Mouse (Mus musculus) MEL (cell line): Measurements from ENCODE around the gene Polr3gl. TPM values are rescaled to one million over a fixed set of nuclear protein-coding genes. Genes with fewer than 3 reads are reported as not detected.

ENCODE experiments used
- DNase-seq: peaks from one replicate; pipeline ENCODE4 v3.0.0; 2011; ENCODE audit warnings: low read depth, low spot score
- H3K27ac ChIP-seq: 2 replicates; pipeline ENCODE4 v1.5.1; 2012; ENCODE audit warnings: low read depth, mild to moderate bottlenecking, control low read depth, low read length, moderate library complexity; ENCODE audit not compliant: control insufficient read depth
- H3K27me3 ChIP-seq, 2 experiments: fragments of 150-350 bp in 1 of 2; sonication (generic) in 1 of 2; 2 replicates each; pipeline ENCODE4 v1.6.1; 2012; ENCODE audit warnings: low read length in 2 of 2, mild to moderate bottlenecking in 2 of 2, improper control_type of control experiment in 1 of 2, moderate library complexity in 1 of 2; ENCODE audit not compliant: insufficient read depth in 2 of 2, control insufficient read depth in 1 of 2
- H3K36me3 ChIP-seq, 2 experiments: 2 replicates each; pipeline ENCODE4 v1.6.1; 2012 to 2014; ENCODE audit warnings: low read length in 2 of 2, improper control_type of control experiment in 1 of 2, inconsistent platforms in 1 of 2, mild to moderate bottlenecking in 1 of 2; ENCODE audit not compliant: insufficient read depth in 2 of 2, control insufficient read depth in 1 of 2
- H3K4me1 ChIP-seq, 2 experiments: fragments of 150-350 bp in 1 of 2; sonication (generic) in 1 of 2; 2 replicates each; pipeline ENCODE4 v1.6.1; 2012; ENCODE audit warnings: low read length in 2 of 2, improper control_type of control experiment in 1 of 2, mild to moderate bottlenecking in 1 of 2; ENCODE audit not compliant: insufficient read depth in 2 of 2, control insufficient read depth in 1 of 2
- H3K4me3 ChIP-seq, 2 experiments: fragments of 150-350 bp in 1 of 2; sonication (generic) in 1 of 2; 2 replicates each; pipeline ENCODE4 v1.5.1; 2012; ENCODE audit warnings: low read depth in 2 of 2, low read length in 2 of 2, mild to moderate bottlenecking in 2 of 2, moderate library complexity in 2 of 2, control low read depth in 1 of 2, improper control_type of control experiment in 1 of 2; ENCODE audit not compliant: control insufficient read depth in 1 of 2, insufficient read depth in 1 of 2
- H3K79me2 ChIP-seq: 2 replicates; pipeline ENCODE4 v1.6.1; 2012; ENCODE audit warnings: mild to moderate bottlenecking, low read length, moderate library complexity; ENCODE audit not compliant: control insufficient read depth, poor library complexity, insufficient read depth
- H3K9ac ChIP-seq: 2 replicates; pipeline ENCODE4 v1.6.1; 2012; ENCODE audit warnings: low read depth, mild to moderate bottlenecking, control low read depth, low read length, moderate library complexity; ENCODE audit not compliant: control insufficient read depth, poor library complexity, severe bottlenecking
- H3K9me3 ChIP-seq: fragments of 150-350 bp; sonication (generic); replicated peaks from 2 replicates; pipeline ENCODE4 v1.6.1; 2012; ENCODE audit warnings: mild to moderate bottlenecking, low read length, improper control_type of control experiment, moderate library complexity; ENCODE audit not compliant: insufficient read depth
- BHLHE40 ChIP-seq: IDR thresholded peaks from 2 replicates; pipeline ENCODE4 v1.6.1; 2012; ENCODE audit warnings: low read depth, mild to moderate bottlenecking, inconsistent platforms, low read length, improper control_type of control experiment, borderline replicate concordance
- CHD1 ChIP-seq: IDR thresholded peaks from 2 replicates; pipeline ENCODE4 v1.6.1; 2012; ENCODE audit warnings: low read depth, mild to moderate bottlenecking, inconsistent platforms, low read length, improper control_type of control experiment
- CHD2 ChIP-seq: IDR thresholded peaks from 2 replicates; pipeline ENCODE4 v1.6.1; 2011; ENCODE audit warnings: low read length, improper control_type of control experiment
- CTCF ChIP-seq, 3 experiments: IDR thresholded peaks in 2 of 3; conservative IDR thresholded peaks in 1 of 3; 2 replicates each; pipeline ENCODE4 v1.5.1; 2011 to 2012; ENCODE audit warnings: low read length in 3 of 3, low read depth in 2 of 3, mild to moderate bottlenecking in 2 of 3, improper control_type of control experiment in 1 of 3, inconsistent platforms in 1 of 3, mixed read lengths in 1 of 3, moderate library complexity in 1 of 3; ENCODE audit not compliant: control insufficient read depth in 1 of 3, insufficient read depth in 1 of 3, poor library complexity in 1 of 3, severe bottlenecking in 1 of 3
- E2F4 ChIP-seq: IDR thresholded peaks from 2 replicates; pipeline ENCODE4 v1.6.1; 2011; ENCODE audit warnings: low read depth, low read length, improper control_type of control experiment, borderline replicate concordance
- ELF1 ChIP-seq: IDR thresholded peaks from 2 replicates; pipeline ENCODE4 v1.6.1; 2014; ENCODE audit warnings: low read depth, mild to moderate bottlenecking, inconsistent platforms, low read length, improper control_type of control experiment, moderate library complexity
- EP300 ChIP-seq, 2 experiments: IDR thresholded peaks; 2 replicates each; pipeline ENCODE4 v1.6.1; 2011; ENCODE audit warnings: improper control_type of control experiment in 2 of 2, low read length in 2 of 2, low read depth in 1 of 2, mild to moderate bottlenecking in 1 of 2
- GATA1 ChIP-seq: IDR thresholded peaks from 2 replicates; pipeline ENCODE4 v1.6.1; 2011; ENCODE audit warnings: low read depth, low read length, improper control_type of control experiment
- MAFK ChIP-seq: IDR thresholded peaks from 2 replicates; pipeline ENCODE4 v1.6.1; 2011; ENCODE audit warnings: low read depth, mild to moderate bottlenecking, low read length, improper control_type of control experiment, borderline replicate concordance
- MAX ChIP-seq: IDR thresholded peaks from 2 replicates; pipeline ENCODE4 v1.6.1; 2011; ENCODE audit warnings: low read length, improper control_type of control experiment
- MAZ ChIP-seq: IDR thresholded peaks from 2 replicates; pipeline ENCODE4 v1.6.1; 2012; ENCODE audit warnings: low read depth, mild to moderate bottlenecking, inconsistent platforms, low read length, improper control_type of control experiment
- MYB ChIP-seq: IDR thresholded peaks from 2 replicates; pipeline ENCODE4 v1.6.1; 2011; ENCODE audit warnings: mild to moderate bottlenecking, low read depth, low read length, improper control_type of control experiment
- MYC ChIP-seq: IDR thresholded peaks from 2 replicates; pipeline ENCODE4 v1.6.1; 2011; ENCODE audit warnings: low read depth, mild to moderate bottlenecking, low read length, improper control_type of control experiment, moderate library complexity
- NELFE ChIP-seq: IDR thresholded peaks from 2 replicates; pipeline ENCODE4 v1.6.1; 2011; ENCODE audit warnings: low read depth, low read length, improper control_type of control experiment
- POLR2AphosphoS5 ChIP-seq: IDR thresholded peaks from 2 replicates; pipeline ENCODE4 v1.6.1; 2012; ENCODE audit warnings: low read depth, borderline replicate concordance, mild to moderate bottlenecking, inconsistent platforms, low read length, moderate library complexity, mixed read lengths
- RCOR1 ChIP-seq: IDR thresholded peaks from 2 replicates; pipeline ENCODE4 v1.6.1; 2012; ENCODE audit warnings: low read depth, mild to moderate bottlenecking, inconsistent platforms, low read length, improper control_type of control experiment
- SIN3A ChIP-seq: IDR thresholded peaks from 2 replicates; pipeline ENCODE4 v1.6.1; 2012; ENCODE audit warnings: low read length, improper control_type of control experiment, inconsistent platforms
- TAL1 ChIP-seq: IDR thresholded peaks from 2 replicates; pipeline ENCODE4 v1.6.1; 2012; ENCODE audit warnings: mild to moderate bottlenecking, inconsistent platforms, low read length, moderate library complexity, mixed read lengths
- TBP ChIP-seq: IDR thresholded peaks from 2 replicates; pipeline ENCODE4 v1.8.0; 2011; ENCODE audit warnings: low read depth, low read length, improper control_type of control experiment
- TCF12 ChIP-seq: IDR thresholded peaks from 2 replicates; pipeline ENCODE4 v1.6.1; 2014; ENCODE audit warnings: low read depth, mild to moderate bottlenecking, inconsistent platforms, low read length, improper control_type of control experiment, moderate library complexity
- USF2 ChIP-seq, 2 experiments: IDR thresholded peaks; 2 replicates each; pipeline ENCODE4 v1.6.1; 2011 to 2012; ENCODE audit warnings: improper control_type of control experiment in 2 of 2, low read length in 2 of 2, borderline replicate concordance in 1 of 2, inconsistent platforms in 1 of 2, low read depth in 1 of 2, mild to moderate bottlenecking in 1 of 2; ENCODE audit not compliant: insufficient read depth in 1 of 2
- ZKSCAN1 ChIP-seq: IDR thresholded peaks from 2 replicates; pipeline ENCODE4 v1.6.1; 2012; ENCODE audit warnings: low read depth, mild to moderate bottlenecking, inconsistent platforms, low read length, improper control_type of control experiment, moderate library complexity
- ZNF384 ChIP-seq: IDR thresholded peaks from 2 replicates; pipeline ENCODE4 v1.6.1; 2012; ENCODE audit warnings: low read depth, mild to moderate bottlenecking, inconsistent platforms, low read length, improper control_type of control experiment
- polyA plus RNA-seq, 2 experiments: library from polyadenylated mRNA; stranded (reverse) in 1 of 2; unstranded in 1 of 2; fragments of >175 nt in 1 of 2; fragments of >200 nt in 1 of 2; gene quantifications; 2 replicates each; pipeline versions ENCODE4 v1.2.1 to v1.2.4; 2012; ENCODE audit warnings: low replicate concordance in 2 of 2, low read depth in 1 of 2; ENCODE audit not compliant: insufficient read length in 2 of 2, insufficient read depth in 1 of 2, missing spikeins in 1 of 2
- total RNA-seq: library from RNA; depleted of rRNA; stranded (reverse); fragments of 300-350 nt; gene quantifications from 2 replicates; pipeline ENCODE4 v1.2.3, GENCODE M21; 2012

Gene Polr3gl
- total and polyA plus RNA-seq, 3 experiments = 31.1 to 39.8 TPM; not detected in 1

- Histone ChIP-seq H3K9ac (no peak overlapping the region), H3K9me3 (no peaks in the 10 kb centered on the region), H3K27ac (no peak overlapping the region), H3K4me1 (peaks cover 10 to 12% of the 10 kb centered on the region in 2 experiments), H3K36me3 (peaks cover 0 to 5% of the 10 kb centered on the region in 2 experiments; a peak in 2 of 4 replicates), H3K79me2 (no peaks in the 10 kb centered on the region), H3K27me3 (no peaks in the 10 kb centered on the region), H3K4me3 (no peak overlapping the region)
- no peak for TF ChIP-seq MYB
- no peak for TF ChIP-seq MAZ
- no peak for TF ChIP-seq TCF12
- no peak for TF ChIP-seq EP300 (IDR thresholded peaks at IDR 0.05; ENCODE audit: low read depth in 1 of 2, low read length in 2 of 2)
- no peak for TF ChIP-seq MAX
- no peak for TF ChIP-seq ZKSCAN1
- no peak for TF ChIP-seq CHD1
- no peak for TF ChIP-seq TBP
- TF ChIP-seq CHD2 = no peak
- TF ChIP-seq CTCF (IDR thresholded peaks at IDR 0.05 in 2 of 3, conservative IDR thresholded peaks at IDR 0.05 in 1 of 3; ENCODE audit: control insufficient read depth in 1 of 3, insufficient read depth in 1 of 3, low read depth in 2 of 3, low read length in 3 of 3, poor library complexity in 1 of 3, severe bottlenecking in 1 of 3) = no peak
- no peak for TF ChIP-seq BHLHE40
- no peak for TF ChIP-seq ZNF384
- TF ChIP-seq E2F4 = no peak
- no peak for TF ChIP-seq USF2 (IDR thresholded peaks at IDR 0.05; ENCODE audit: borderline replicate concordance in 1 of 2, insufficient read depth in 1 of 2, low read depth in 1 of 2, low read length in 2 of 2)
- no peak for TF ChIP-seq TAL1
- TF ChIP-seq MAFK = no peak
- no peak for TF ChIP-seq POLR2AphosphoS5
- no peak for TF ChIP-seq ELF1
- no peak for TF ChIP-seq MYC
- TF ChIP-seq NELFE = no peak
- DNase-seq = no peak
These were observed 50.6 kb downstream of the Polr3gl start for GRCm38 (mm10) chr3:96543345-96543744.

GRCm38 (mm10) chr3:96542554-96542953 lies 51.4 kb downstream of the Polr3gl start:
- Histone ChIP-seq H3K9me3 (no peaks in the 10 kb centered on the region), H3K79me2 (no peaks in the 10 kb centered on the region), H3K36me3 (peaks cover 0 to 5% of the 10 kb centered on the region in 2 experiments; a peak in 2 of 4 replicates), H3K9ac (no peak overlapping the region), H3K27me3 (no peaks in the 10 kb centered on the region)
- no peak for DNase-seq
- TF ChIP-seq USF2 (IDR thresholded peaks at IDR 0.05; ENCODE audit: borderline replicate concordance in 1 of 2, insufficient read depth in 1 of 2, low read depth in 1 of 2, low read length in 2 of 2) (no peak), SIN3A (0 out of 2 replicates have a peak, but pooled peaks have one; percentile 15), RCOR1 (peak; percentile 86), MYC (no peak), GATA1 (0 out of 2 replicates have a peak, but pooled peaks have one; percentile 22), MAX (no peak)
- TF ChIP-seq, all 39 proteins: peak for 3
- Histone ChIP-seq H3K4me3 (no peak overlapping the region), H3K4me1 (peaks cover 8 to 10% of the 10 kb centered on the region in 2 experiments), H3K27ac (no peak overlapping the region)
